16 mouse cellular contexts compared by ENCODE assay signal in the genomic region with DNA sequence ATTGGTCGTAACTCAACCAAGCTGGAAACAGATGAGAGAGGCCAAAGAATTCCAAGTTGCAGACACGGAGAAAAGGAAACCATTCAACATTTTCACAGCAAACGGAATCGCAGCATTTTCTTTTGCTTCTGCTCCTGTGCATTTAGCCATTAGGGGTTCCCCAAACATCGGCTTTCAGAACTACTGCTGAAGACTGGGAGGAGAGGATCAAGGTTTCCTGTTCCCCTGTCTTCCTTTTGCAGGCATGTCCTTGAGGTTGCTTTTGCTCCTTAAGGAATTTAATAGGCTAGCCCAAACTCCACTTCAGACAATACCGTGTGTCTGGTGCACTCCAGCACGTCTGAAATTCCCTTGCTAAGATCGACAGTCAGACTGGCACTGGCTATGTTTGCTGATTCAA.
A peak's percentile ranks its signal among the peaks of the same experiment; 100 is the strongest.
DNase-seq lines count a peak whose midpoint lies in the region; ATAC-seq and TF ChIP-seq lines count a peak whose summit lies in the region.
"Had no signal": no experiment of that assay in that cellular context is flagged by ENCODE, and none has a peak within 500 bp of the region (broad histone marks: within the 10 kb centered on the region; RNA-seq: fewer than 3 reads in every experiment).

No protein-coding gene starts in this region.

- H3K27ac ChIP-seq in kidney, postnatal 0 days = no peak overlapping the region
- no peak overlapping the region for H3K27ac ChIP-seq in kidney, embryonic 16.5 days (ENCODE audit: low read length)
- H3K27ac ChIP-seq in forebrain, embryonic 16.5 days (ENCODE audit: low read length) = no peak overlapping the region
- peak overlapping the region; percentile 28; the same call in 1 of the 2 replicates for H3K27ac ChIP-seq in hindbrain, embryonic 15.5 days (replicated peaks)
- peak overlapping the region; percentile 46 for H3K27ac ChIP-seq in midbrain, embryonic 15.5 days
- H3K27ac ChIP-seq: heart, embryonic 15.5 days; stomach, embryonic 15.5 days had no signal

- H3K27me3 ChIP-seq in kidney, postnatal 0 days (ENCODE audit: insufficient read depth, low read length) = no peaks in the 10 kb centered on the region
- H3K27me3 ChIP-seq in kidney, embryonic 16.5 days (ENCODE audit: insufficient read depth, low read length) = no peaks in the 10 kb centered on the region
- H3K27me3 ChIP-seq in forebrain, embryonic 16.5 days (replicated peaks; ENCODE audit: control insufficient read depth, insufficient read depth, low read length) = no peaks in the 10 kb centered on the region
- H3K27me3 ChIP-seq in hindbrain, embryonic 15.5 days = no peaks in the 10 kb centered on the region
- no peaks in the 10 kb centered on the region for H3K27me3 ChIP-seq in midbrain, embryonic 15.5 days (replicated peaks)
- H3K27me3 ChIP-seq: heart, embryonic 15.5 days; stomach, embryonic 15.5 days had no signal

- TF ChIP-seq CTCF in kidney, postnatal 0 days (IDR thresholded peaks at IDR 0.05; ENCODE audit: low read depth) = peak; percentile 19; the same call in 1 of the 2 replicates

- no peaks in the 10 kb centered on the region for H3K36me3 ChIP-seq in kidney, postnatal 0 days (ENCODE audit: insufficient read depth, low read length)
- H3K36me3 ChIP-seq in kidney, embryonic 16.5 days (ENCODE audit: insufficient read depth, low read length) = no peaks in the 10 kb centered on the region
- no peaks in the 10 kb centered on the region for H3K36me3 ChIP-seq in forebrain, embryonic 16.5 days (ENCODE audit: control insufficient read depth, insufficient read depth)
- H3K36me3 ChIP-seq in hindbrain, embryonic 15.5 days = no peaks in the 10 kb centered on the region
- H3K36me3 ChIP-seq in midbrain, embryonic 15.5 days (replicated peaks) = no peaks in the 10 kb centered on the region
- H3K36me3 ChIP-seq: G1E; heart, embryonic 15.5 days; stomach, embryonic 15.5 days had no signal

- WGBS in kidney, postnatal 0 days = 67% methylated on average over 8 of the region's 8 CpGs
- WGBS in kidney, embryonic 16.5 days = 76% methylated on average over 8 of the region's 8 CpGs
- WGBS in forebrain, embryonic 16.5 days = 34% methylated on average over 8 of the region's 8 CpGs
- 43% methylated on average over 8 of the region's 8 CpGs for WGBS in hindbrain, embryonic 15.5 days
- 35% methylated on average over 8 of the region's 8 CpGs for WGBS in midbrain, embryonic 15.5 days

- DNase-seq in kidney, postnatal 0 days (ENCODE audit: low spot score) = peak; percentile 6
- no peak for DNase-seq in adrenal gland, postnatal 14 days
- DNase-seq: adrenal gland, postnatal 25 days; kidney, adult 8-10 months; liver; lung, embryonic 14.5 days; spleen, adult 18-20 months had no signal

- H3K4me3 ChIP-seq in kidney, postnatal 0 days (replicated peaks; ENCODE audit: low read depth, low read length) = no peak overlapping the region
- no peak overlapping the region for H3K4me3 ChIP-seq in kidney, embryonic 16.5 days (ENCODE audit: low read length)
- H3K4me3 ChIP-seq in forebrain, embryonic 16.5 days (replicated peaks; ENCODE audit: low read length) = no peak overlapping the region
- H3K4me3 ChIP-seq in hindbrain, embryonic 15.5 days = no peak overlapping the region
- H3K4me3 ChIP-seq in midbrain, embryonic 15.5 days = no peak overlapping the region
- H3K4me3 ChIP-seq: heart, embryonic 15.5 days; myocyte; stomach, embryonic 15.5 days had no signal

- ATAC-seq in kidney, postnatal 0 days (replicated peaks; ENCODE audit: low FRiP score, low read depth) = no peak
- no peak for ATAC-seq in kidney, embryonic 16.5 days (ENCODE audit: low FRiP score, low TSS enrichment)
- ATAC-seq in forebrain, embryonic 16.5 days = no peak
- no peak for ATAC-seq in hindbrain, embryonic 15.5 days (ENCODE audit: low FRiP score, low read depth)
- no peak for ATAC-seq in midbrain, embryonic 15.5 days (replicated peaks)
- no peak for ATAC-seq in monocyte, adult 5-6 weeks (replicated peaks; ENCODE audit: insufficient number of reproducible peaks, low FRiP score, low TSS enrichment, poor library complexity, severe bottlenecking)

- no peaks in the 10 kb centered on the region for H3K4me1 ChIP-seq in kidney, postnatal 0 days (replicated peaks; ENCODE audit: insufficient read depth, low read length)
- H3K4me1 ChIP-seq in kidney, embryonic 16.5 days (ENCODE audit: insufficient read depth, low read length) = no peaks in the 10 kb centered on the region
- H3K4me1 ChIP-seq in forebrain, embryonic 16.5 days (replicated peaks; ENCODE audit: control insufficient read depth, insufficient read depth, low read length) = peaks cover 27% of the 10 kb centered on the region
- H3K4me1 ChIP-seq in hindbrain, embryonic 15.5 days (replicated peaks) = peaks cover 32% of the 10 kb centered on the region
- peaks cover 38% of the 10 kb centered on the region for H3K4me1 ChIP-seq in midbrain, embryonic 15.5 days
- H3K4me1 ChIP-seq: heart, embryonic 15.5 days; stomach, embryonic 15.5 days had no signal

- no peak overlapping the region for H3K9ac ChIP-seq in kidney, postnatal 0 days (ENCODE audit: low read depth, low read length)
- no peak overlapping the region for H3K9ac ChIP-seq in kidney, embryonic 16.5 days (replicated peaks; ENCODE audit: low read length)
- H3K9ac ChIP-seq in forebrain, embryonic 16.5 days (replicated peaks; ENCODE audit: low read depth, low read length) = no peak overlapping the region
- H3K9ac ChIP-seq in hindbrain, embryonic 15.5 days = no peak overlapping the region
- H3K9ac ChIP-seq in midbrain, embryonic 15.5 days = no peak overlapping the region
- H3K9ac ChIP-seq: heart, embryonic 15.5 days; lung, embryonic 14.5 days; stomach, embryonic 15.5 days had no signal

- H3K4me2 ChIP-seq in kidney, postnatal 0 days (ENCODE audit: low read length) = no peak overlapping the region
- no peak overlapping the region for H3K4me2 ChIP-seq in kidney, embryonic 16.5 days (replicated peaks; ENCODE audit: low read depth, low read length)
- H3K4me2 ChIP-seq in forebrain, embryonic 16.5 days (ENCODE audit: low read length) = peak overlapping the region; percentile 7; the same call in 1 of the 2 replicates
- H3K4me2 ChIP-seq in hindbrain, embryonic 15.5 days = peak overlapping the region; percentile 1; the same call in 1 of the 2 replicates
- 0 out of 2 replicates have a peak overlapping the region, but pooled peaks have one; percentile 1 for H3K4me2 ChIP-seq in midbrain, embryonic 15.5 days
- H3K4me2 ChIP-seq: heart, embryonic 15.5 days; lung, embryonic 14.5 days; stomach, embryonic 15.5 days had no signal

- no peaks in the 10 kb centered on the region for H3K9me3 ChIP-seq in kidney, postnatal 0 days (replicated peaks; ENCODE audit: low read length)
- no peaks in the 10 kb centered on the region for H3K9me3 ChIP-seq in kidney, embryonic 16.5 days (ENCODE audit: low read length)
- no peaks in the 10 kb centered on the region for H3K9me3 ChIP-seq in forebrain, embryonic 16.5 days (ENCODE audit: control insufficient read depth, low read length)
- H3K9me3 ChIP-seq in hindbrain, embryonic 15.5 days = no peaks in the 10 kb centered on the region
- no peaks in the 10 kb centered on the region for H3K9me3 ChIP-seq in midbrain, embryonic 15.5 days
- H3K9me3 ChIP-seq: heart, embryonic 15.5 days; stomach, embryonic 15.5 days had no signal

Comparison
In these comparisons a context has a peak if more than half of its experiments do, and no peak if none do; other contexts are left out.
1. H3K27ac ChIP-seq: peak in hindbrain, embryonic 15.5 days (single experiment) and midbrain, embryonic 15.5 days (single experiment); none in kidney, postnatal 0 days (single experiment), kidney, embryonic 16.5 days (single experiment) and forebrain, embryonic 16.5 days (single experiment).
2. H3K4me2 ChIP-seq: peak in forebrain, embryonic 16.5 days (single experiment), hindbrain, embryonic 15.5 days (single experiment) and midbrain, embryonic 15.5 days (single experiment); none in kidney, postnatal 0 days (single experiment) and kidney, embryonic 16.5 days (single experiment).